Mouse (Mus musculus) CD4-positive, CD25-positive, alpha-beta regulatory T cell (primary cell): ENCODE results near the gene Sumf2. TPM values are rescaled to one million over a fixed set of nuclear protein-coding genes. Genes with fewer than 3 reads are reported as not detected.

Experiments used
- polyA plus RNA-seq: library from polyadenylated mRNA; unstranded; fragments of 100-300 nt; shearing (Covaris generic); gene quantifications from one replicate; pipeline ENCODE4 v1.2.1, GENCODE M21; 2017

Sumf2 gene
- polyA plus RNA-seq, result 25.1 TPM

GRCm38 (mm10) chr5:129846752-129847557 is at the start of gene Sumf2:
Sumf2 (plus strand) TSS chr5:129846986.

GRCm38 (mm10) chr5:129886911-129887636 is 40.3 kb downstream of the Sumf2 start, which contains the start of gene Chchd2:
Chchd2 (minus strand) TSS chr5:129887470.

GRCm38 (mm10) chr5:129895198-129896088 is 48.7 kb downstream of the Sumf2 start, which contains the start of gene Zbed5:
Zbed5 (plus strand) TSS chr5:129895723.

GRCm38 (mm10) chr5:129898449-129898848 is 51.7 kb downstream of the Sumf2 start, which contains the start of gene Phkg1:
Phkg1 (minus strand) TSS chr5:129898549.

GRCm38 (mm10) chr5:129908242-129908965 is 61.6 kb downstream of the Sumf2 start, which contains the start of gene Nupr1l:
Nupr1l (plus strand) TSS chr5:129908540.

Other genes starting within 250 kb of the Sumf2 start
- gene Zfp11, start 176.9 kb upstream of the Sumf2 start, polyA plus RNA-seq, result 3.6 TPM
- 0.17 TPM for gene Sept14, start 138.5 kb upstream of the Sumf2 start, polyA plus RNA-seq
- 114 TPM for gene Mrps17, start 131.5 kb upstream of the Sumf2 start, polyA plus RNA-seq
- gene Nipsnap2, start 121.9 kb upstream of the Sumf2 start, polyA plus RNA-seq, result 31.3 TPM
- gene Psph, start 59.5 kb upstream of the Sumf2 start, polyA plus RNA-seq, result 60.2 TPM
- 464 TPM for gene Chchd2, start 40.5 kb downstream of the Sumf2 start, polyA plus RNA-seq
- gene Zbed5, start 48.7 kb downstream of the Sumf2 start, polyA plus RNA-seq, result 3.1 TPM
- gene Phkg1, start 51.6 kb downstream of the Sumf2 start, polyA plus RNA-seq, result 0.28 TPM
- gene Nupr1l, start 61.6 kb downstream of the Sumf2 start, polyA plus RNA-seq, result 0.75 TPM
- gene Vkorc1l1, start 95.0 kb downstream of the Sumf2 start, polyA plus RNA-seq, result 15.9 TPM
- 52.4 TPM for gene Gusb, start 156.1 kb downstream of the Sumf2 start, polyA plus RNA-seq
- 71.3 TPM for gene Asl, start 182.3 kb downstream of the Sumf2 start, polyA plus RNA-seq
- 43.6 TPM for gene Crcp, start 182.3 kb downstream of the Sumf2 start, polyA plus RNA-seq
- 11.0 TPM for gene Tpst1, start 226.3 kb downstream of the Sumf2 start, polyA plus RNA-seq